Mouse (Mus musculus): ENCODE data around the gene Apoh. TPM values are rescaled to one million over a fixed set of nuclear protein-coding genes. Genes with fewer than 3 reads are reported as not detected.

Gene Apoh
- polyA plus RNA-seq, 1 experiment = not detected

DNA sequence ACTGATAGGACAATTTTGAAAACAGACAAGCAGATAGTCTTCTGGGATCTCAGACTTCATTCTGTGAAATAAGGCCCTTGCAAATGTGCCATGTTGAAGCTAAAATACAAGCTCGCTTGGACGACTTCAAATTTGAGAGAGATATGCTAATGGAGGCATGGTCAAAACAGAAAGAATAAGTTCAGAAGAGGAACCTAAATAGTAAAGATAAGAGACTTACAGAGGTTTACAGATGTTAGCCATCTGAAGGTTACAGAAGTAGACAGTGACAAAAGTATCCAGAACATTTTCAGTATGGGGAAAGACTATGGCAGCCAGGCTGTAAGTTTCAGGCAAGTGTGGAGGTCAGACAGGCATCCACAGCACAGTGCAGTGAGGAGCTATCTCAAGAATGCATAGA, 21.0 kb upstream of the Apoh start:
- no peak for TF ChIP-seq TAL1 (IDR thresholded peaks at IDR 0.05; ENCODE audit: low read length)
- TF ChIP-seq GATA1 (IDR thresholded peaks at IDR 0.05; ENCODE audit: low read length) = no peak
- Histone ChIP-seq H3K27me3 (ENCODE audit: control insufficient read depth) (no peaks in the 10 kb centered on the region), H3K4me1 (ENCODE audit: control insufficient read depth) (no peaks in the 10 kb centered on the region), H3K4me3 (replicated peaks) (no peak overlapping the region), H3K9me3 (ENCODE audit: control insufficient read depth, low read length) (no peaks in the 10 kb centered on the region), H3K36me3 (ENCODE audit: control insufficient read depth) (no peaks in the 10 kb centered on the region)

- H3K36me3 ChIP-seq (ENCODE audit: control insufficient read depth) = no peaks in the 10 kb centered on the region
- H3K27me3 ChIP-seq (ENCODE audit: control insufficient read depth) = no peaks in the 10 kb centered on the region
- H3K9me3 ChIP-seq (ENCODE audit: control insufficient read depth, low read length) = no peaks in the 10 kb centered on the region
- no peaks in the 10 kb centered on the region for H3K4me1 ChIP-seq (ENCODE audit: control insufficient read depth)
- TF ChIP-seq TAL1 (IDR thresholded peaks at IDR 0.05; ENCODE audit: low read length) = no peak
- TF ChIP-seq GATA1 (IDR thresholded peaks at IDR 0.05; ENCODE audit: low read length) = no peak
- H3K4me3 ChIP-seq (replicated peaks) = no peak overlapping the region
Measured at GRCm38 (mm10) chr11:108325943-108326342, 17.2 kb upstream of the Apoh start.

DNA sequence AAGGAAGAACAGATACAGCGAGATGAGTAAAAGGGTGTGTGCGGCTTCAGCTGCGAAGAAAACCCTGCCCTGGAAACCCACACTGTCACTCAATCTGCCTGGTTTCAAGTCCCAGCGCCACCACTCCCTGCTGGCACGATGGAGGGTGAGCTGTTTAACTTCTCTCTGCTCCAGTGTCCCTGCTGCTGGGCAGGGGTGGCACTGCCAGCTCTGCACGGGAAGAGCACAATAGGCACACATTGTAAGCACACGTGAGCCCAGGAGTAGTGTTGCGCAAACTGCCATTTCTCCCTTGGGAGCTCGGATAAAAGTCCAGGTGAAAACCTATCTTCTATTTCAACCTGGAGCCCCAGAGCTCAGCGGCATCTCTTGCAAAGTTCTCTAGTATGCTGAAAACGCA, 12.3 kb upstream of the Apoh start:
- no peak for TF ChIP-seq GATA1 (IDR thresholded peaks at IDR 0.05; ENCODE audit: low read length)
- TF ChIP-seq TAL1 (IDR thresholded peaks at IDR 0.05; ENCODE audit: low read length) = no peak
- Histone ChIP-seq H3K9me3 (ENCODE audit: control insufficient read depth, low read length) (no peaks in the 10 kb centered on the region), H3K4me1 (ENCODE audit: control insufficient read depth) (no peaks in the 10 kb centered on the region), H3K36me3 (ENCODE audit: control insufficient read depth) (no peaks in the 10 kb centered on the region), H3K4me3 (replicated peaks) (no peak overlapping the region), H3K27me3 (ENCODE audit: control insufficient read depth) (no peaks in the 10 kb centered on the region)

DNA sequence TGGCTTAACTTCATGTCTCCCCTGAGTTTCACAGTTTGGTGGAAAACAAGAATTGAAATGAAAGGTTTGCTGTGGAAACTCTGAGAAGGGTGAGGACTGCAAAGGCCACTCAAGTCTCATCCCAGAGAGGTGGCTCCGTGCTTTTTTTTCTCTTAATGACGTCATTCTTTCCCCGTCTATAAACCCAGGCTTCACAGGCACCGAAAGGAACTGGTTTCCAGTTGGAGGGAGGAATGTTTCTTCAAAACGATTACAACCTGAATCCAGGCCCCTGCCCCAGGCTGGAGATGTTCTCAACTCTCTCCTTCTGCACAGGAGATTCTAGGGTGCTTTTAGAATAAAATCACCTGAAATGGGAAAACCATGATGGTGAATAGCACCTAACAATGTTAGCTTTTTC, 10.1 kb upstream of the Apoh start:
- H3K4me1 ChIP-seq (ENCODE audit: control insufficient read depth) = no peaks in the 10 kb centered on the region
- H3K4me3 ChIP-seq (replicated peaks) = no peak overlapping the region
- no peak for TF ChIP-seq TAL1 (IDR thresholded peaks at IDR 0.05; ENCODE audit: low read length)
- no peak for TF ChIP-seq GATA1 (IDR thresholded peaks at IDR 0.05; ENCODE audit: low read length)
- H3K27me3 ChIP-seq (ENCODE audit: control insufficient read depth) = no peaks in the 10 kb centered on the region
- H3K9me3 ChIP-seq (ENCODE audit: control insufficient read depth, low read length) = no peaks in the 10 kb centered on the region
- no peaks in the 10 kb centered on the region for H3K36me3 ChIP-seq (ENCODE audit: control insufficient read depth)

DNA sequence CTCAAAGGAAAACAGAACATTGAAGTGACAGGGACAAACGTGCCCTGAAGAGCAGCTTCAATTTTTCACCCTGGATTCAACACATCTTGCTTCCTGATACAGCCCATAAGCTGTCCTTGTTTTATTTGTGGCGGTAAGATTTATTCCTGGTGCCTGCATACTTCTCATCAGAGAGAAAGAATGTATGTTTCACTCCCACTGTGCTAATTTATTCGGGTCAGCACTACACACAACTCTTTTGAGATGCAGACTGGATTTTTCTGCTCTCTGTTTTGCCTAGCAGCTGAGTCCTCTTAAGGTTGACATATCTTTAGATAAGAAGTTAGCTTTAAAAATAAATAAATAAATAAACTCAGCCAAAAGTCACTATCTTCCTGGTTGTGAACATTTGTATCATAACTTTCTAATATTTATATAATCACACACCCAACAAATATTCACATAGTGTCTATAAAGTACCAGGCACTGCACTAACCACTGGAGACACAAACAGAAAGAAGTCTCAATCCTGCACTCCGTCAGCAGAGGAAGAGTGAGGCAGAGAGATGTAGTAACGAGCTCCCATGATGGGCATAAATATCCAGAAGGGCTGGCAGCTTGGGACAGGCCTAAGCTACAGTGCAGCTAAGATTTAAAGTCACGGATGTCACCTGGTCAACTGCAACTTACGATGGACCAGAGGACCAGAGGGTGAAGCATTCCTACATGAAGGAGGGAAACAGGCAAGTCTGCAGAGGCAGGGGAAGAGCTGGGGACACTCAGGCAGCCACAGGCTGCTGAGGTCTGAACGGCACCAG, 9.4 kb upstream of the Apoh start:
- H3K27me3 ChIP-seq (ENCODE audit: control insufficient read depth) = no peaks in the 10 kb centered on the region
- no peaks in the 10 kb centered on the region for H3K36me3 ChIP-seq (ENCODE audit: control insufficient read depth)
- H3K4me3 ChIP-seq (replicated peaks) = no peak overlapping the region
- TF ChIP-seq GATA1 (IDR thresholded peaks at IDR 0.05; ENCODE audit: low read length) (no peak), TAL1 (IDR thresholded peaks at IDR 0.05; ENCODE audit: low read length) (no peak)
- no peaks in the 10 kb centered on the region for H3K4me1 ChIP-seq (ENCODE audit: control insufficient read depth)
- H3K9me3 ChIP-seq (ENCODE audit: control insufficient read depth, low read length) = no peaks in the 10 kb centered on the region

GRCm38 (mm10) chr11:108334658-108335057, 8.5 kb upstream of the Apoh start:
- H3K4me1 ChIP-seq (ENCODE audit: control insufficient read depth) = no peaks in the 10 kb centered on the region
- H3K36me3 ChIP-seq (ENCODE audit: control insufficient read depth) = no peaks in the 10 kb centered on the region
- no peaks in the 10 kb centered on the region for H3K9me3 ChIP-seq (ENCODE audit: control insufficient read depth, low read length)
- TF ChIP-seq GATA1 (IDR thresholded peaks at IDR 0.05; ENCODE audit: low read length) (no peak), TAL1 (IDR thresholded peaks at IDR 0.05; ENCODE audit: low read length) (no peak)
- H3K4me3 ChIP-seq (replicated peaks) = no peak overlapping the region
- no peaks in the 10 kb centered on the region for H3K27me3 ChIP-seq (ENCODE audit: control insufficient read depth)

- no peaks in the 10 kb centered on the region for H3K27me3 ChIP-seq (ENCODE audit: control insufficient read depth)
- no peaks in the 10 kb centered on the region for H3K4me1 ChIP-seq (ENCODE audit: control insufficient read depth)
- no peak overlapping the region for H3K4me3 ChIP-seq (replicated peaks)
- TF ChIP-seq TAL1 (IDR thresholded peaks at IDR 0.05; ENCODE audit: low read length) (no peak), GATA1 (IDR thresholded peaks at IDR 0.05; ENCODE audit: low read length) (no peak)
- no peaks in the 10 kb centered on the region for H3K9me3 ChIP-seq (ENCODE audit: control insufficient read depth, low read length)
- H3K36me3 ChIP-seq (ENCODE audit: control insufficient read depth) = no peaks in the 10 kb centered on the region
Measured at GRCm38 (mm10) chr11:108335536-108335935, 7.6 kb upstream of the Apoh start.

- Histone ChIP-seq H3K9me3 (ENCODE audit: control insufficient read depth, low read length) (no peaks in the 10 kb centered on the region), H3K4me1 (ENCODE audit: control insufficient read depth) (no peaks in the 10 kb centered on the region), H3K4me3 (replicated peaks) (no peak overlapping the region), H3K36me3 (ENCODE audit: control insufficient read depth) (no peaks in the 10 kb centered on the region), H3K27me3 (ENCODE audit: control insufficient read depth) (peaks cover 3% of the 10 kb centered on the region)
- no peak for TF ChIP-seq TAL1 (IDR thresholded peaks at IDR 0.05; ENCODE audit: low read length)
- no peak for TF ChIP-seq GATA1 (IDR thresholded peaks at IDR 0.05; ENCODE audit: low read length)
Measured at GRCm38 (mm10) chr11:108336445-108336844, 6.7 kb upstream of the Apoh start.

- peaks cover 41% of the 10 kb centered on the region for H3K27me3 ChIP-seq (ENCODE audit: control insufficient read depth)
- TF ChIP-seq GATA1 (IDR thresholded peaks at IDR 0.05; ENCODE audit: low read length) (no peak), TAL1 (IDR thresholded peaks at IDR 0.05; ENCODE audit: low read length) (no peak)
- no peak overlapping the region for H3K4me3 ChIP-seq (replicated peaks)
- peaks cover 21% of the 10 kb centered on the region for H3K4me1 ChIP-seq (ENCODE audit: control insufficient read depth)
- no peaks in the 10 kb centered on the region for H3K9me3 ChIP-seq (ENCODE audit: control insufficient read depth, low read length)
- H3K36me3 ChIP-seq (ENCODE audit: control insufficient read depth) = no peaks in the 10 kb centered on the region
Measured at GRCm38 (mm10) chr11:108340293-108340692, 2.9 kb upstream of the Apoh start.

DNA sequence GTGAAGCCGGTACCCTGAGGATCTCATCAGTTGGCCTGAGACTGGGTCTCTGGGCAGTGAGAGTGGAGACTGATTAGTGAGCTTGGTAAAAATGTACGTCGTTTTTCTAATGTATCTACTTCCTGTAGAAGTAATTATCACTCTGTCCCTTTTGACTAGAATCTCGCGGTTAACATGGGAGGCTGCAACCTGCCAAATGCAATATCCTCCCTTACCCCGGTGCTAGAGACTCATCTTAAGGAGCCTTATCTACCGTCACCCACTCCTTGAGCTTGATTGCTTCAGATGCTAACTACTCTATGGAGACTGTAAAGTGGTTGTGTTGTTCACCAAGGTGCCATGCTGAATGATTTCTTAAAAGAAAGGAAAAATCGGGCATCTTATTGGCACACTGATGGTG, 1.4 kb upstream of the Apoh start:
- Histone ChIP-seq H3K4me1 (ENCODE audit: control insufficient read depth) (peaks cover 21% of the 10 kb centered on the region), H3K9me3 (ENCODE audit: control insufficient read depth, low read length) (no peaks in the 10 kb centered on the region), H3K27me3 (ENCODE audit: control insufficient read depth) (peaks cover 43% of the 10 kb centered on the region), H3K36me3 (ENCODE audit: control insufficient read depth) (no peaks in the 10 kb centered on the region), H3K4me3 (replicated peaks) (no peak overlapping the region)
- TF ChIP-seq GATA1 (IDR thresholded peaks at IDR 0.05; ENCODE audit: low read length) (no peak), TAL1 (IDR thresholded peaks at IDR 0.05; ENCODE audit: low read length) (no peak)

All from erythroblast, embryonic 14.5 days (primary cell).